Mouse (Mus musculus): ENCODE results near the gene Fam19a2.

Gene Fam19a2

GRCm38 (mm10) chr10:123572342-123573070, 308.7 kb downstream of the Fam19a2 start:
- no peak for DNase-seq

- DNase-seq: no peak
Measured at GRCm38 (mm10) chr10:123577823-123578222, 314.0 kb downstream of the Fam19a2 start.

GRCm38 (mm10) chr10:123579012-123579411, 315.2 kb downstream of the Fam19a2 start:
- no peak for DNase-seq

- no peak for DNase-seq
Measured at GRCm38 (mm10) chr10:123595043-123595442, 331.2 kb downstream of the Fam19a2 start.

- DNase-seq: no peak
Measured at GRCm38 (mm10) chr10:123597059-123597458, 333.3 kb downstream of the Fam19a2 start.

- no peak for DNase-seq
Measured at GRCm38 (mm10) chr10:123605671-123606070, 341.9 kb downstream of the Fam19a2 start.

GRCm38 (mm10) chr10:123626691-123627090, 362.9 kb downstream of the Fam19a2 start:
- no peak for DNase-seq

- no peak for DNase-seq
Measured at GRCm38 (mm10) chr10:123629248-123629744, 365.5 kb downstream of the Fam19a2 start.

GRCm38 (mm10) chr10:123632029-123632428, 368.2 kb downstream of the Fam19a2 start:
- no peak for DNase-seq

- DNase-seq: no peak
Measured at GRCm38 (mm10) chr10:123636655-123637054, 372.9 kb downstream of the Fam19a2 start.

- DNase-seq: no peak
Measured at GRCm38 (mm10) chr10:123637496-123637895, 373.7 kb downstream of the Fam19a2 start.

- DNase-seq: no peak
Measured at GRCm38 (mm10) chr10:123645568-123645967, 381.8 kb downstream of the Fam19a2 start.

GRCm38 (mm10) chr10:123671208-123671607, 407.4 kb downstream of the Fam19a2 start:
- no peak for DNase-seq

GRCm38 (mm10) chr10:123678284-123678864, 414.6 kb downstream of the Fam19a2 start:
- no peak for DNase-seq

- DNase-seq: no peak
Measured at GRCm38 (mm10) chr10:123682718-123683255, 419.0 kb downstream of the Fam19a2 start.

GRCm38 (mm10) chr10:123692186-123692925, 428.6 kb downstream of the Fam19a2 start:
- DNase-seq: no peak

- DNase-seq: no peak
Measured at GRCm38 (mm10) chr10:123692926-123693224, 429.1 kb downstream of the Fam19a2 start.

- no peak for DNase-seq
Measured at GRCm38 (mm10) chr10:123702595-123702994, 438.8 kb downstream of the Fam19a2 start.

GRCm38 (mm10) chr10:123707026-123707425, 443.2 kb downstream of the Fam19a2 start:
- DNase-seq: no peak

- no peak for DNase-seq
Measured at GRCm38 (mm10) chr10:123710738-123711137, 446.9 kb downstream of the Fam19a2 start.

- DNase-seq: no peak
Measured at GRCm38 (mm10) chr10:123721952-123722460, 458.2 kb downstream of the Fam19a2 start.

GRCm38 (mm10) chr10:123723641-123724040, 459.8 kb downstream of the Fam19a2 start:
- DNase-seq: no peak

- no peak for DNase-seq
Measured at GRCm38 (mm10) chr10:123748317-123748716, 484.5 kb downstream of the Fam19a2 start.
